Mouse (Mus musculus): ENCODE data around the gene Psmd5. TPM values are rescaled to one million over a fixed set of nuclear protein-coding genes. Genes with fewer than 3 reads are reported as not detected.

Psmd5 gene
- polyA plus RNA-seq, 1 experiment from 2014 or later = 99.5 TPM

GRCm38 (mm10) chr2:34893950-34894349 is 19.2 kb upstream of the Psmd5 start:
- WGBS = 71% methylated on average over 5 of the region's 5 CpGs
- Histone ChIP-seq H3K27me3 (no peaks in the 10 kb centered on the region), H3K9me3 (no peaks in the 10 kb centered on the region), H3K36me3 (no peaks in the 10 kb centered on the region), H3K27ac (no peak overlapping the region), H3K9ac (no peak overlapping the region), H3K4me3 (no peak overlapping the region), H3K4me2 (replicated peaks) (no peak overlapping the region), H3K4me1 (no peaks in the 10 kb centered on the region)
- no peak for ATAC-seq (ENCODE audit: insufficient number of reproducible peaks, insufficient read depth, low FRiP score, low TSS enrichment)

- no peak overlapping the region for H3K4me3 ChIP-seq
- H3K4me1 ChIP-seq = no peaks in the 10 kb centered on the region
- no peaks in the 10 kb centered on the region for H3K9me3 ChIP-seq
- no peak overlapping the region for H3K27ac ChIP-seq
- ATAC-seq (ENCODE audit: insufficient number of reproducible peaks, insufficient read depth, low FRiP score, low TSS enrichment) = no peak
- no peak overlapping the region for H3K9ac ChIP-seq
- 61% methylated on average over 2 of the region's 2 CpGs for WGBS
- H3K4me2 ChIP-seq (replicated peaks) = no peak overlapping the region
- H3K27me3 ChIP-seq = peaks cover 4% of the 10 kb centered on the region
- no peaks in the 10 kb centered on the region for H3K36me3 ChIP-seq
Observed at GRCm38 (mm10) chr2:34884186-34884585, 9.4 kb upstream of the Psmd5 start.

GRCm38 (mm10) chr2:34883190-34883589 is 8.4 kb upstream of the Psmd5 start:
- no peak for ATAC-seq (ENCODE audit: insufficient number of reproducible peaks, insufficient read depth, low FRiP score, low TSS enrichment)
- Histone ChIP-seq H3K4me2 (replicated peaks) (no peak overlapping the region), H3K36me3 (no peaks in the 10 kb centered on the region), H3K27me3 (peaks cover 4% of the 10 kb centered on the region), H3K27ac (no peak overlapping the region), H3K9me3 (no peaks in the 10 kb centered on the region), H3K4me3 (no peak overlapping the region), H3K9ac (no peak overlapping the region), H3K4me1 (no peaks in the 10 kb centered on the region)
- 50% methylated on average over 5 of the region's 5 CpGs for WGBS

- H3K9me3 ChIP-seq = no peaks in the 10 kb centered on the region
- H3K4me1 ChIP-seq = no peaks in the 10 kb centered on the region
- H3K9ac ChIP-seq = no peak overlapping the region
- no peak overlapping the region for H3K4me2 ChIP-seq (replicated peaks)
- H3K27ac ChIP-seq = no peak overlapping the region
- no peak for ATAC-seq (ENCODE audit: insufficient number of reproducible peaks, insufficient read depth, low FRiP score, low TSS enrichment)
- no peak overlapping the region for H3K4me3 ChIP-seq
- no peaks in the 10 kb centered on the region for H3K36me3 ChIP-seq
- WGBS = 89% methylated on average over 2 of the region's 2 CpGs
- H3K27me3 ChIP-seq = peaks cover 6% of the 10 kb centered on the region
Observed at GRCm38 (mm10) chr2:34882757-34883156, 8.0 kb upstream of the Psmd5 start.

GRCm38 (mm10) chr2:34880054-34880453 is 5.3 kb upstream of the Psmd5 start:
- Histone ChIP-seq H3K4me2 (replicated peaks) (no peak overlapping the region), H3K27ac (no peak overlapping the region), H3K36me3 (no peaks in the 10 kb centered on the region), H3K4me1 (no peaks in the 10 kb centered on the region), H3K27me3 (peaks cover 22% of the 10 kb centered on the region), H3K9me3 (no peaks in the 10 kb centered on the region), H3K9ac (no peak overlapping the region), H3K4me3 (no peak overlapping the region)
- ATAC-seq (ENCODE audit: insufficient number of reproducible peaks, insufficient read depth, low FRiP score, low TSS enrichment) = no peak
- whole genome bisulfite sequencing = 85% methylated on average over 10 of the region's 10 CpGs

GRCm38 (mm10) chr2:34874271-34874670 is 497 bp downstream of the Psmd5 start, which contains the start of gene Cutal:
Gene Cutal (plus strand): TSS chr2:34874396.
- Histone ChIP-seq H3K4me3 (peak within 1 kb of the TSS; percentile 9; the same call in 1 of the 2 replicates), H3K27me3 (peaks cover 36% of the 10 kb centered on the region), H3K27ac (no peak within 1 kb of the TSS), H3K9me3 (no peaks in the 10 kb centered on the region), H3K4me2 (replicated peaks) (peak within 1 kb of the TSS; percentile 36), H3K36me3 (no peaks in the 10 kb centered on the region), H3K4me1 (peaks cover 12% of the 10 kb centered on the region), H3K9ac (no peak within 1 kb of the TSS)
- WGBS = 2% methylated on average over 14 of the region's 14 CpGs
- no peak for ATAC-seq (ENCODE audit: insufficient number of reproducible peaks, insufficient read depth, low FRiP score, low TSS enrichment)

- Histone ChIP-seq H3K9me3 (no peaks in the 10 kb centered on the region), H3K36me3 (no peaks in the 10 kb centered on the region; the same call in 1 of the 2 replicates), H3K4me2 (replicated peaks) (peak overlapping the region; percentile 58), H3K4me1 (peaks cover 22% of the 10 kb centered on the region), H3K4me3 (peak overlapping the region; percentile 71), H3K27ac (peak overlapping the region; percentile 90), H3K9ac (peak overlapping the region; percentile 83), H3K27me3 (peaks cover 20% of the 10 kb centered on the region)
- whole genome bisulfite sequencing = under 1% methylated on average over 67 of the region's 67 CpGs
- peak; percentile 97 for ATAC-seq (ENCODE audit: insufficient number of reproducible peaks, insufficient read depth, low FRiP score, low TSS enrichment)
Observed at GRCm38 (mm10) chr2:34870520-34871474, 4.0 kb downstream of the Psmd5 start.

- Histone ChIP-seq H3K4me1 (peaks cover 22% of the 10 kb centered on the region), H3K27me3 (peaks cover 16% of the 10 kb centered on the region), H3K36me3 (peaks cover 8% of the 10 kb centered on the region), H3K9me3 (no peaks in the 10 kb centered on the region), H3K4me2 (replicated peaks) (peak overlapping the region; percentile 58), H3K27ac (no peak overlapping the region), H3K9ac (peak overlapping the region; percentile 28; the same call in 1 of the 2 replicates), H3K4me3 (peak overlapping the region; percentile 71)
- 46% methylated on average over 5 of the region's 5 CpGs for WGBS
- no peak for ATAC-seq (ENCODE audit: insufficient number of reproducible peaks, insufficient read depth, low FRiP score, low TSS enrichment)
Observed at GRCm38 (mm10) chr2:34869680-34870079, 5.1 kb downstream of the Psmd5 start.

GRCm38 (mm10) chr2:34857728-34858127 is 17.0 kb downstream of the Psmd5 start:
- Histone ChIP-seq H3K27me3 (no peaks in the 10 kb centered on the region), H3K4me2 (replicated peaks) (no peak overlapping the region), H3K36me3 (peaks cover 88% of the 10 kb centered on the region), H3K4me3 (no peak overlapping the region), H3K9me3 (no peaks in the 10 kb centered on the region), H3K27ac (no peak overlapping the region), H3K4me1 (no peaks in the 10 kb centered on the region), H3K9ac (no peak overlapping the region)
- ATAC-seq (ENCODE audit: insufficient number of reproducible peaks, insufficient read depth, low FRiP score, low TSS enrichment) = no peak
- WGBS = 91% methylated on average over 8 of the region's 8 CpGs

GRCm38 (mm10) chr2:34855265-34855664 is 19.5 kb downstream of the Psmd5 start:
- Histone ChIP-seq H3K4me3 (no peak overlapping the region), H3K4me1 (no peaks in the 10 kb centered on the region), H3K4me2 (replicated peaks) (no peak overlapping the region), H3K9me3 (no peaks in the 10 kb centered on the region), H3K27ac (no peak overlapping the region), H3K27me3 (no peaks in the 10 kb centered on the region), H3K36me3 (peaks cover 95% of the 10 kb centered on the region), H3K9ac (no peak overlapping the region)
- ATAC-seq (ENCODE audit: insufficient number of reproducible peaks, insufficient read depth, low FRiP score, low TSS enrichment) = no peak
- WGBS = 93% methylated on average over 4 of the region's 4 CpGs

GRCm38 (mm10) chr2:34847702-34848101 is 27.1 kb downstream of the Psmd5 start:
- no peaks in the 10 kb centered on the region for H3K9me3 ChIP-seq
- peaks cover 34% of the 10 kb centered on the region for H3K36me3 ChIP-seq
- WGBS = 88% methylated on average over 1 of the region's 1 CpGs
- H3K4me2 ChIP-seq (replicated peaks) = no peak overlapping the region
- no peaks in the 10 kb centered on the region for H3K4me1 ChIP-seq
- H3K4me3 ChIP-seq = no peak overlapping the region
- no peak overlapping the region for H3K9ac ChIP-seq
- no peaks in the 10 kb centered on the region for H3K27me3 ChIP-seq
- no peak overlapping the region for H3K27ac ChIP-seq
- no peak for ATAC-seq (ENCODE audit: insufficient number of reproducible peaks, insufficient read depth, low FRiP score, low TSS enrichment)

Measured in embryonic facial prominence, embryonic 12.5 days (tissue).